Mouse (Mus musculus): ENCODE data around the gene Dhx37.
"Not testable (repeated sequence)": the region's sequence is repeated elsewhere in the genome, so short reads cannot be mapped to it uniquely, and the experiment has no call there.

Dhx37 gene

GRCm38 (mm10) chr5:125388358-125389092, 45.4 kb downstream of the Dhx37 start:
- no peak for DNase-seq

DNA sequence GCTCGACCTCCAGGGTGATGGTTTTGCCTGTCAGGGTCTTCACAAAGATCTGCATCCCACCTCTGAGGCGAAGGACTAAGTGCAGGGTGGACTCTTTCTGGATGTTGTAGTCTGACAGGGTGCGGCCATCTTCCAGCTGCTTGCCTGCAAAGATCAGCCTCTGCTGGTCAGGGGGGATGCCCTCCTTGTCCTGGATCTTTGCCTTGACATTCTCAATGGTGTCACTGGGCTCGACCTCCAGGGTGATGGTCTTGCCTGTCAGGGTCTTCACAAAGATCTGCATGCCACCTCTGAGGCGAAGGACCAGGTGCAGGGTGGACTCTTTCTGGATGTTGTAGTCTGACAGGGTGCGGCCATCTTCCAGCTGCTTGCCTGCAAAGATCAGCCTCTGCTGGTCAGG, 46.6 kb downstream of the Dhx37 start:
- DNase-seq, result not testable (repeated sequence)

- no peak for DNase-seq
Observed at GRCm38 (mm10) chr5:125385215-125385940, 48.5 kb downstream of the Dhx37 start.

DNA sequence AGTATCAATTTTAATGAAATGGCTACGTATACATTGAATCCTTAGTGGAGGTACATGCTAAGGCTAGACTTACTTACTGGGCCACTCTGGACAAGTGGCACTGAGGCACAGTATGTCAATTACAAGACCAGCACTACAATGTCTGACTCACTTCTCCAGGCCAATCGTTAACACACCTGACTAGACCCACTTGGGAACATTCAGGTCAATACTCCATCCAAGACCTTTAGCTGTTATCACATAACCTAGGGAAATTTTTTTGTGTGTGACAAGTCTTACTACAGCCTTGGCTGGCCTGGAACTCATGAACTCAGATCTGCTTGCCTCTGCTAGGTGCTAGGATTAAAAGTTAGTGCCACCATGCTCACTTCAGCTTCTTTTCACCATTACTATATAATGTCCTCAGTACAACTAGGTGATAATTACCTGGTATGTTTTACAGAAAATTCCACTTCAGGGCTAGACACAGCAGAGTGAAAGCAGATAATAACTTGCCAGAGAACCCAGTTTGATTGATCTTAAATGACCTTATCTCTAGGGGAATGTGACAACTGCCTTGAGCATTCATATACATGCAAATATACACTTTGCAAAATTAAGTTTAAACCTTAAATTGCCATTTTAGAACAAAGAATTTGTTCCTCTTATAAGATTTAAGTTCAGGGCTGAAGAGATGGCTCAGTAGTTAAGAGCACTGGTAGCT, 49.3 kb downstream of the Dhx37 start:
- DNase-seq, result no peak

DNA sequence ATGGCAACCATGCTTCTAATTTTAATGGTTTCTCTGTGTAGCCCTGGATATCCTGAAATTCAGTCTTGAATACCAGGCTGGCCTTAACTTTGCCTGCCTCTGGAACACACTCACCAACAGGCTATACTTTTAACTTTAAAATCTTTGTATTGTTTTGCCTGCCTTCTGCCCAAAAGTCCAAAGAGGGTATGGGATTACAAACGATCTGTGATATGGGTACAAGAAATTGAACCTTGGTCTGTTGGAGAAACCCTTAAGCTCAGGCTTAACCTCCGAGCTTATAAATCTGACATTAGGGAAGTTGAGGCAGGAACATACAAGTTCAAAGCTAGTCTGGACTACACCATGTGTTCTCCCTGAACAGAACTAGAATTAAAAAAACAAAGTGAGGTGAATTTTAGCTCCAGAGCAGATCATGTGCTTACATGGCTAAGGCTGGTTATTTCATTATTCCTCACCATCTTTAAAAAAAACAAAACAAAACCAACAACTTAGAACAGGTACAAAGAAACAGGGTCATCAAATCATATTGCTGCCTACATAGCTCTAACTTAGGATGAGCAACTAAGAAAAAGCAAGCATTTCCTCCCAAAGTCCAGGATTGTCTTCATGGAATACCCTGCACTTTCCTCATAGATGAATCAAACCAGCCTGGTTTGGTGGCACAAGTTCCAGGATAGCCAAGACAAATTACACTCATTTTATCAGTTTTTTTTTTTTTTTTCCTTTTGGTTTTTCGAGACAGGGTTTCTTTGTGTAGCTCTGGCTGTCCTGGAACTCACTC, 50.1 kb downstream of the Dhx37 start:
- no peak for DNase-seq

GRCm38 (mm10) chr5:125382673-125383558, 51.0 kb downstream of the Dhx37 start:
- peak; percentile 84 for DNase-seq

DNA sequence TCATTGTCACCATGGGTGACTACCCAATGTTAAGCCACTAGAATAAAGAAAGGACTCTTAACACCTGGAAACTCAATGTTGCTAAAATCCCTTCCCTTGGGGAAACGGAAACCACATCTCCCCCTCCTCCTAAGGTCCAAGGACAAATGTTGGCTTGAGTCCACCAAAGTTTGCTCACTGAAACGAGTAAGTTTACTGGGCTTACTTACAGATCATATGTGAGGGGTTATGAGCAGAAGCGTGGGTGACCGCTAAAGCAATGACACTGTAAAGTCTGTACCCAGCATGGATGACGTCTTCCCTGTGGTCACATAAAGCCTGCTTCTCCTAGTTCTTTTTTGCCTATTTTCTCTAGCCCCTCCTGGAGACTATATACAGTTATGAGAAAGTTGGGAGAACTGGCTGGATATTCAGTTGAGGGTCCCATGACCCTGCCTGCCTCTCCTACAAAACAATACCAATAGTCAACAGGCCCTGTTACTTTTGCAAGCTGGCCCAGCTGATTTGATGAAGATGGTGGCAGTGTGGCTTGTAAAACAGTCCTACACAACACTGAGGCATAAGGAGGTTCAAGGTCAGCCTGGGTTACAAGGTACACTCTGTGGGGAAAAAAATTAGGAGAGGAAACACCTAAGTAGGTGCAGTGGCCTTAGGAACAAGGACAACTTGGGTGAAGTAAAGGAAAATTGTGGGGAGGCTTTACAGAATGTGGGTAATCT, 51.8 kb downstream of the Dhx37 start:
- DNase-seq, result no peak

GRCm38 (mm10) chr5:125378919-125379318, 55.0 kb downstream of the Dhx37 start:
- no peak for DNase-seq

DNA sequence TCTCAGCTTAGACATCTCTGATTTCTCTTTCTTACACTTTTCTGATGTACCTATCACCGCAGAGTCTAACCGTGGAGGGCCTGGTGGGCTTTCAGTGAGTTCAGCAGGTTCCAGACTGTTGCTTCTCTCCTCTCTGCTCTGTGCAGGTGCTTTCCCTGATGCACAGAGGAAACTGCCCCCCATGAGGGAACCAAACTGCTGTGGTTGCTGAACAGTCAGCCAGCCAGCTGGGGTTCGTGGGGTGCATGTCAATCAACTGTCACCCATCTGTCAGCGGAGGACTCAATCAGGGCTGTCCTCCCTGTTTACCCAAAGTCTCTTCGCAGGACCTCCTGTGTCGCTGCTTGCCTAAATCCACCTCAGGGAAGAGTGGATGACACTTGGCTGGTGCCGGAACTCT, 56.7 kb downstream of the Dhx37 start:
- DNase-seq, result no peak

GRCm38 (mm10) chr5:125375871-125376270, 58.0 kb downstream of the Dhx37 start:
- no peak for DNase-seq

GRCm38 (mm10) chr5:125372027-125372426, 61.9 kb downstream of the Dhx37 start:
- DNase-seq, result no peak

- DNase-seq, result no peak
Observed at GRCm38 (mm10) chr5:125370950-125371693, 62.8 kb downstream of the Dhx37 start.

- peak; percentile 89 for DNase-seq
Observed at GRCm38 (mm10) chr5:125368568-125368967, 65.4 kb downstream of the Dhx37 start.

DNA sequence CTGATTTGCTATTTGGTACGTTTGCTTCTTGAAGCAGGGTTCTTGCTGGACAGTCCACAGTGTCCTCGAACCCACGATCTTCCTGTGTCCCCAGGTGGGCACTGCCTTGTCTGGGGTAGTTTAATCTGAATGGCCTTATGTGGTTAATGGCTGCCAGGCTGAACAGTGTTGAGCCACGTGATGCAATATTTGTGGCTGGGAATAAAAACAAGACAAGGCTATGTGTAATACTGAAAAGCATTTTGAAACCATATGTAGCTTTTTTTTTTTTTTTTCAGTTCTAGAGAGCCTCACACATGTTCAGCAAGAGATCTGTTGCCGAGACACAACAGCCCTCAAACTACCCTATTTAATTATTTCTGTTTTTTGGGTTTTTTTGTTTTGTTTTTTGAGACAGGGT, 65.8 kb downstream of the Dhx37 start:
- DNase-seq, result no peak

- DNase-seq, result no peak
Observed at GRCm38 (mm10) chr5:125364851-125365429, 69.0 kb downstream of the Dhx37 start.

GRCm38 (mm10) chr5:125363894-125364293, 70.0 kb downstream of the Dhx37 start:
- DNase-seq, result peak; percentile 65

Data from retina, postnatal 1 day (tissue).